ENCODE assay signal across 31 mouse cellular contexts in genomic region chr16:30543386-30543785, GRCm38 (mm10).
"Had no signal": no experiment of that assay in that cellular context is flagged by ENCODE, and none has a peak within 500 bp of the region (broad histone marks: within the 10 kb centered on the region; RNA-seq: fewer than 3 reads in every experiment).

No protein-coding gene starts in this region.

- DNase-seq: heart, postnatal 10 days; heart, postnatal 36 days; kidney, adult 11 months; kidney, adult 18-20 months; kidney, adult 8-10 months; kidney, adult 9 months; kidney, postnatal 10 days; kidney, postnatal 14 days; kidney, postnatal 25 days; kidney, postnatal 4 days; layer of hippocampus, adult 9-11 months; layer of hippocampus, postnatal 36 days had no signal

- H3K36me3 ChIP-seq: intestine, embryonic 15.5 days had no signal

- ATAC-seq: hindbrain, embryonic 16.5 days; hindbrain, postnatal 0 days; inflammation-experienced regulatory T-cells, adult 6 months; intestine, embryonic 15.5 days; intestine, embryonic 16.5 days; intestine, postnatal 0 days had no signal

- H3K4me3 ChIP-seq: heart, embryonic 10.5 days; heart, embryonic 12.5 days; heart, embryonic 15.5 days; hindbrain, embryonic 10.5 days; hindbrain, embryonic 12.5 days; hindbrain, embryonic 13.5 days; hindbrain, embryonic 15.5 days; intestine, embryonic 15.5 days; kidney, embryonic 15.5 days; layer of hippocampus, adult 2 months; left cerebral cortex, adult 2 months had no signal

- H3K4me2 ChIP-seq: heart, embryonic 11.5 days; heart, embryonic 12.5 days; heart, embryonic 15.5 days; hindbrain, embryonic 12.5 days; hindbrain, embryonic 13.5 days; hindbrain, embryonic 14.5 days; hindbrain, embryonic 15.5 days; intestine, embryonic 15.5 days; kidney, embryonic 15.5 days had no signal

- H3K4me1 ChIP-seq: hindbrain, embryonic 12.5 days had no signal

- H3K27ac ChIP-seq: hindbrain, embryonic 10.5 days; hindbrain, embryonic 12.5 days; hindbrain, embryonic 13.5 days; hindbrain, embryonic 14.5 days; hindbrain, embryonic 15.5 days; hindbrain, postnatal 0 days; intestine, embryonic 15.5 days; kidney, embryonic 15.5 days; kidney, postnatal 0 days; layer of hippocampus, adult 2 months had no signal

- H3K9ac ChIP-seq: heart, embryonic 12.5 days; heart, embryonic 15.5 days; hindbrain, embryonic 12.5 days; hindbrain, embryonic 13.5 days; hindbrain, embryonic 14.5 days; hindbrain, embryonic 15.5 days; intestine, embryonic 15.5 days; kidney, embryonic 15.5 days had no signal

- H3K27me3 ChIP-seq: heart, embryonic 12.5 days; heart, embryonic 15.5 days; hindbrain, embryonic 12.5 days; hindbrain, embryonic 13.5 days; hindbrain, embryonic 15.5 days; intestine, embryonic 15.5 days; kidney, embryonic 15.5 days had no signal

- H3K9me3 ChIP-seq: heart, embryonic 10.5 days; heart, embryonic 15.5 days; hindbrain, embryonic 10.5 days; hindbrain, embryonic 12.5 days; hindbrain, embryonic 13.5 days; hindbrain, embryonic 15.5 days; intestine, embryonic 15.5 days; kidney, embryonic 15.5 days had no signal
